Mouse (Mus musculus): ENCODE measurements around the gene Lhx8.

Gene Lhx8

GRCm38 (mm10) chr3:154330181-154331002, at the start of gene Lhx8:
TSS of gene Lhx8 (minus strand) at chr3:154330659.
- DNase-seq (ENCODE audit: low spot score) = peak; percentile 18

DNA sequence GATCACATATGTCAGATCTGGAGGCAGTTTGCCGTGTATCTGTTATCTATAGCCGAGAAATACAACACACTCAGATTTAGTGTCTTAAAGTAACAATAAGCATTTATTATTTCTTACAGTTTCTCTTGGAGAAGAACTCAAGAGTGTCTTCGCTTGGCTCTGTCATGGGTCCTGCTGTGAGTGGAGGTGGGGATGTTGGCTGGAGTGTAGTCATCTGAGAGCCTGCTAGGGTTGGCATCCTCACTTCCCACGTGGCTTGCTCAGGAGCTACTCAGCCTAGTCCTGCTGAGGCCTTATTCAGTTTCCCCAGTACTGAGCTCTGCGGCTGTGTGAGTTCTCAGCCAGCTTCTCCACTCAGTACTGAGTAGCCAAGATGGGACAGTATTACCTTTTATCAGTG, 43.1 kb upstream of the Lhx8 start:
- no peak for DNase-seq (ENCODE audit: low spot score)

DNA sequence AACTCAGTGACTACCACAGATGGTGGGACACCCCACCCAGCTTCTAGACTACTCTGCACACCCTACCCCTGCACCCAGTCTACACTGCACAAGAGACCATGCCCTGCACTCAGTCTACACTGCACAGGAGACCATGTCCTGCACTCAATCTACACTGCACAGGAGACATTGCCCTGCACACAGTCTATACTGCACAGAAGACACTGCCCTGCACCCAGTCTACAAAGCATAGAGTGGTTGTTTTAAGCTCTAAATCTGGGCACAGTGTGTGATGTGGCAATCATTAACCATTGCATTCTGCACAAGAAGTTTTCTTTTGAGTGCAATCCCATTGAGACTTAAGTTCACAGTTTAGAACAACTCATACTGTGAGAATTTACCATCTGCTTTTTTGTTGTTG, 42.2 kb upstream of the Lhx8 start:
- no peak for DNase-seq (ENCODE audit: low spot score)

GRCm38 (mm10) chr3:154367327-154367726, 36.9 kb upstream of the Lhx8 start:
- no peak for DNase-seq (ENCODE audit: low spot score)

DNA sequence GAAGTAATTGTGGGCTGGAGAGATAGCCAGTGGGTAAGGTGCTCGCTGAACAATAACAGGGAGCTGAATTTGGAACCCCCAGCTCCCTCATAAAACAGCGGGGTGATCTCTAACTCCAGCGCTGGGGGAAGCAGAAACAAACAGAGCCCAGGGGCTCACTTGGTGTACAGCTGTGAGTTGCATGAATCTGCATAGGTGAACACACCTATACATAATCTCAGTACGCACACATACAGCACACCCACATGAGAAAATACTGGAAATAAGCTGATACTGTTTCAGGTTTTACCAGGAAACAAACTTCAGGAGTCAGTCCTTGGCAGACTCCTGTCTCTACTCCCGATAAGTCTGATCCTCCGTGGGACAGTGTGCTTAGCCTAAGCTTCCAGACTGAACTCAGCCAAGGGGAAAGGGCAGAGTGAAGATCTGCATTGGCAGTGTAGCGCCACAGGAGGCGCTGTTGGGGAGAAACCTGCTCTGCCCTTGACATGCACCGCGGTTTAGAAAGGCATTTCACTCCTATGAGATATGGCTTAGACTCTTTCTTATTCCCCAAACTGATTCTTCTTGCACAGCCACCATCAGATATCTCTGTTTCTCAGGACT, 34.2 kb upstream of the Lhx8 start:
- no peak for DNase-seq (ENCODE audit: low spot score)

GRCm38 (mm10) chr3:154363507-154363906, 33.0 kb upstream of the Lhx8 start:
- DNase-seq (ENCODE audit: low spot score) = no peak

DNA sequence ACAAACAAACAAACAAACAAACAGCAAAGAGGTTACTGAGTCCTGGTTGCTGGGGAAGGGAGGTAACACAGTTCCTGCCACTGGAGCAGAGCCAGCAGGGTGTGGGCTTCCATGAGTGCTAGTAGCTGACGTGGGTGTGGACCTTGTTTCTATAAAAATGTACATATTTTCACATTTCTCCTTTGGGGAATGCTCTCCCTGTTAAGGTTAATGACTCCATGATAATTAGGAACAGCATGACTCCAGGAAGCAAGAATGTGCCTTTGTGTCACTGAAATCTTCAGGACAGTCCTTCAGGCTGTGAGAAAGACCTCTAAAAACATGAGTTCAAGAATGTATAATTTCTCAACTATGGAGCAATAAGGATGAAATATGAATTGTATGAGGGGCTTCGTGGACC, 28.8 kb upstream of the Lhx8 start:
- DNase-seq (ENCODE audit: low spot score) = no peak

DNA sequence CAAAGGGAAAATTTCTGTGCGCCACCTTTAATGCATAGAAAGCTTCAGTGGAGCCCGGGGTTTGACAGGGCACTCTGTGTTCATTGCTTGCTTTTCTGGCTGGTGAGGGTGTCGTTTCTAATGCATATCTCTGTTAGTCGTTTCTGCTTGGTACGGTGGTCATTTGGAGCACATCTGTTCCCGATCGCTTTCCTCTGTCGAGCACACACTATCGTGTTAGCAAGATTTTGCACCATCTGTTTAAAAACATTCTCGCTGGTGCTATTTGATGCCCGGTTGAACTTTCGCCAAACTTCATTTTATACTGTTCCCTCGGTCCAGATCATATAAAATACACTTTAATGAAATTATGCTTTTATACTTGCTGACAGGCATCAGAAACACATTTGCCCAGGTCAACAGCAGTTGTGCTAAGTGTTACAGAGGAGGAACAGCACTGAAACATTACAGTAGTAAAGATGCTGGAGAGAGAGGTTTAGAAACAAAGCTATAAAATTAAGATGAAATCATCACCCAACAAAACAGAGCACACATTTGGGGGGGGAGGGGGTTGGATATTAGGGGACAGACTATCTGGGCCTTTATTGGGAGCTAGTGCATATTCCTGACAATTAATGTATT, 9.9 kb upstream of the Lhx8 start:
- no peak for DNase-seq (ENCODE audit: low spot score)

DNA sequence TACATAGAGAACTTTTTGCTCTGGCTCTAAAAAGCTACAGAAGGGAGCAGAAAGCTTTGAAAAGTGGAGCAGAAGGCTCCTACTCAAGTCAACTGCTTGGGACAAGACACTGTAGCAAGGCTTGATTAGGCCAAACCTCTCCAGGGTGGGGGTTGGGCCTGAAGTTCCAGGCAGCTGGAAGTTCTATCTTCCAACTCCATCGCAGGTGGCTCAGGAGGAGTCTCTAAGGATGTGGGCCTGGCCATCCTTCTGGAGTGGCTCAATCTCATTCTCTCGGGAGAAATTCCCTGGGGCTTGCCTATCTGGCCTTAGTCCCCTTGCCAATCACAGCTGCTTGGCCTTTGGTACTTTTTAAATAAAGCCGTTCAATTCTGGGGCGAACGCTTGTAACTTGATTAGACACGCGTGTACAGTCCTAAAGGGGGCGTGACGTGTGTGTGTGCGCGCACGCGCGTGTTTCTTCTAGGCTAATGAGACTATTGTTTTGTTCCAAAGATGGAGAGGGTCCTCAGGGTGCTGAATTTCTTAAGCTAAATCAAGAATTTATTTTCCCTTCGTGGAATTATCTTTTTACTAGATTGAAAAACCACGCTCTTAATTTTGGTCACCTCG, 9.3 kb upstream of the Lhx8 start:
- no peak for DNase-seq (ENCODE audit: low spot score)

- DNase-seq (ENCODE audit: low spot score) = no peak
Measured at GRCm38 (mm10) chr3:154334806-154335205, 4.3 kb upstream of the Lhx8 start.

GRCm38 (mm10) chr3:154333401-154333999, 3.0 kb upstream of the Lhx8 start:
- no peak for DNase-seq (ENCODE audit: low spot score)

DNA sequence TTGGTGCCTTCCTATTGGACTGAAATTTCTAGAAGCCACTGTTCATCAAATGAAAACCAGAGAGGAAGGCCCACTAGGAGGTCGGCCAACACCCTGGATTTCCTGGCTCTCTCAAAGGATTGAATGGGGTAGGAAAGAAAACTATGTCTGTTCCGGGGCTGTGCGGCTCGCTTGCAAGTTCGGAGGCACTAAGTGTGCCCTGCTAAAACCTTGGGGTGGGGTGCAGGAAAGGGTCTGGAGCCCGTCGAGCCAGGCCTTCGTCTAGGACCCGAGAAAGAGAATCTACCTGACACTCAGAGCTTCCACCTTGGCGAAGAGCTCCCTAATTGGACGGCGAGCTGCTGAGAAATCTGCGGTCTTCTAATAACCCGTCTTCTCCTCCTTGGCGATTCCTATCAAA, 2.5 kb upstream of the Lhx8 start:
- DNase-seq (ENCODE audit: low spot score) = no peak

- no peak for DNase-seq (ENCODE audit: low spot score)
Measured at GRCm38 (mm10) chr3:154332213-154332530, 1.7 kb upstream of the Lhx8 start.

DNA sequence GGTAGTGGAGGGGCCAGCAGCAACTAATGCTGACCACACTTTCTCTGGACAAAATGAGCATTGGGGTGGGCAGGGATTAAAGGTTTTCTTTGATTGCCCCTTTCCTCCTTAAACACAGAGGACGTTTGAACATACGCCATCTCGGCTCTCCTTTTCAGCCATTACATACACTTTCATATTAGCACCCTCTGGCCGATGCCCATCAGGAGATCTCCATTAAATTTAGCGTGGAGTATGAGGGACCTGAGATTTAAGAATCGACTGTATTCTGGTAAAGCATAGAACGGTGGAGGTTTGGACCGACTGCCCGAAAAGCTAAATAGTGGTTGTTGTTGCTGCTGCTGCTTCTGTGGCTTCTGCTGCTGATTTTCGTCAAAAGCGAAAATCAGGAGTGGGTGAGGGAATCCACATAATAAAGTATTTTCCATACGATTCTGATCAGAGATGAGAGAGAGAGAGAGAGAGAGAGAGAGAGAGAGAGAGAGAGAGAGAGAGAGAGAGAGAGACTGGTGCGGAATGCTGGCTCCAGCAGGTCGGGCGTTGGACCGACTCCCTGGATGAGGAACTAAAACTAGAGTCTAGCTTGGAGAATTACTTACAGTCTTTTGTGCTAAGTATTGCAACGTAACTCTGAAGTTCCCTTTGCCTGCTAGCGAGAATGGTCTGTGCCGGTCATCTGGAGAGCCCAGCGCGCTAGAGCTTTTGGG, 1.2 kb upstream of the Lhx8 start:
- no peak for DNase-seq (ENCODE audit: low spot score)

DNA sequence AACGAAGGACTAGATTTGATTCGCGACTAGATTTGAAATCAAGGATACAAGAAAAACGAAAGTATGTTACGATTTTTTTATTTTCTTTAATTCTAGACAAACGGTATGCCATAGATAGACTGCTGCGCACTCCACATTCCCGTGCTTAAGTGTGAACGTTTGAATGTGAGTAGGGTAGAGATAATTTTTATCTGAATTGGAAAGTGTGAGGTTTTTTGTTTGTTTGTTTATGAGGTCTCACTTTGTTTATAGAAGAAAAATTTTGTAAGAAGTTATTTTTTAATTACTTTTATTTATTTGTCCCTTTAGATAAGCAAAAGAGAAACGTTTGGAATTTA, 513 bp upstream of the Lhx8 start:
- DNase-seq (ENCODE audit: low spot score) = no peak

DNA sequence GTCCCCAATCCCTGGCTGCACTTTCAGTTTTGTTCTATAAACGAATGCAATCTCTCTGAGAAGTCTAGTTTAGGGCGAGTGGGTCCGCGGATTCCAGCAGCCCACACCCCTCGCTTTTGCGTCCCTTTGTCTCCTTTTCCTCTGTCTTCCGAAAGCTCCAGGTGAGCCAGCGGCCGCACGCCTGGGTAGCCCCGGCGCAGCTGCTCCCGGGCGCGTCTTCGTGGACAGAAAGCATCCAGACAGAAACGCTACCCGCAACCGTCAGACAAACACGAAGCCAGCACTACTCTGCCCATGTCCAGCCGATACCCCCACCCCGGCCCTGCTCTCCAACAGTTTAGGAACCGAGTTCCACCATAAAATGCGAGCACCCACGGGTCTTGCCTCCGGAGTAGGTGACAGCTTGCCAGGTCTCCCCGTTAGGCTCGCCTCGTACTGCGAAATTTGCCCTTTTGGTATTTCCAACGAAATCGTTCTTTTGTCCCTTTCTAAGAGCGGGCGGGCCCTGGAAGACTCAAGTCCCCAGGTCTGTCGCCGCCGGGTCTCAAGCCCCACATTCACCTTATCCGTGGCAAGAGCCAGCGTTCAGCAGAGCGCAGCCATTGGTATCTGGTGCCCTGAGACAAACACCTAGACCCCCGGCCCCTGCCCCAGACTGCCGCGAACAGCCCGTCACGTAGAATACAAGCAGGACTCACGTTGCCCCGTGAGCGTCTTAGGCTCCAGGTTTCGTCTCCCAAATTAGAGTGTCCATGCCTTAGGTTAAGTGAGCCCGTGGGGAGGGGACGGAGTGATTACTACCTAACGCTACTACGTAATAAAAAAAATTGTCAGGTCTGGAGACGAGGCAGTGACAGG, 907 bp downstream of the Lhx8 start:
- peak; percentile 39 for DNase-seq (ENCODE audit: low spot score)

GRCm38 (mm10) chr3:154328721-154329322, 1.6 kb downstream of the Lhx8 start:
- DNase-seq (ENCODE audit: low spot score) = no peak

GRCm38 (mm10) chr3:154327883-154328720, 2.4 kb downstream of the Lhx8 start:
- DNase-seq (ENCODE audit: low spot score) = peak; percentile 7

- DNase-seq (ENCODE audit: low spot score) = no peak
Measured at GRCm38 (mm10) chr3:154327110-154327882, 3.2 kb downstream of the Lhx8 start.
